Mouse (Mus musculus) heart, embryonic 14.5 days (tissue): ENCODE measurements around the gene Art5. TPM values are rescaled to one million over a fixed set of nuclear protein-coding genes. Genes with fewer than 3 reads are reported as not detected.

ENCODE experiments used
- ATAC-seq: fragments of 200-750 bp; cut with Nextera tagmentation; 2 replicates; pipeline ENCODE4 v1.8.0; 2017; ENCODE audit warnings: low read depth, moderate TSS enrichment; ENCODE audit not compliant: insufficient number of reproducible peaks, insufficient read depth, low FRiP score
- H3K27ac ChIP-seq, 2 experiments: fragments of 200-500 bp in 1 of 2; fragments of 300-500 bp in 1 of 2; sonication (generic) in 1 of 2; replicated peaks in 1 of 2; 2 replicates each; pipeline ENCODE4 v1.5.1; 2012 to 2014; ENCODE audit warnings: low read depth in 2 of 2, low read length in 2 of 2, control low read depth in 1 of 2, mild to moderate bottlenecking in 1 of 2, mixed read lengths in 1 of 2; ENCODE audit not compliant: control insufficient read depth in 1 of 2, insufficient read depth in 1 of 2
- H3K27me3 ChIP-seq: fragments of 300-500 bp; sonication (generic); 2 replicates; pipeline ENCODE4 v1.6.1; 2014; ENCODE audit warnings: mild to moderate bottlenecking, low read length, control low read depth; ENCODE audit not compliant: control insufficient read depth, insufficient read depth
- H3K36me3 ChIP-seq: fragments of 300-500 bp; sonication (generic); 2 replicates; pipeline ENCODE4 v1.6.1; 2014; ENCODE audit warnings: mild to moderate bottlenecking, control low read depth, low read length, mixed read lengths; ENCODE audit not compliant: control insufficient read depth, insufficient read depth
- H3K4me1 ChIP-seq, 2 experiments: fragments of 200-500 bp in 1 of 2; fragments of 300-500 bp in 1 of 2; sonication (generic) in 1 of 2; 2 replicates each; pipeline ENCODE4 v1.6.1; 2012 to 2014; ENCODE audit warnings: low read length in 2 of 2, control low read depth in 1 of 2, mixed read lengths in 1 of 2; ENCODE audit not compliant: control insufficient read depth in 2 of 2, insufficient read depth in 2 of 2
- H3K4me2 ChIP-seq: fragments of 300-500 bp; sonication (generic); 2 replicates; pipeline ENCODE4 v1.6.1; 2014; ENCODE audit warnings: mild to moderate bottlenecking, low read length
- H3K4me3 ChIP-seq, 2 experiments: fragments of 200-500 bp in 1 of 2; fragments of 300-500 bp in 1 of 2; sonication (generic) in 1 of 2; 2 replicates each; pipeline ENCODE4 v1.5.1; 2012 to 2014; ENCODE audit warnings: low read length in 2 of 2, mild to moderate bottlenecking in 2 of 2, control low read depth in 1 of 2, low read depth in 1 of 2, moderate library complexity in 1 of 2; ENCODE audit not compliant: control insufficient read depth in 1 of 2, insufficient read depth in 1 of 2
- H3K9ac ChIP-seq: fragments of 300-500 bp; sonication (generic); 2 replicates; pipeline ENCODE4 v1.6.1; 2014; ENCODE audit warnings: mild to moderate bottlenecking, low read length
- H3K9me3 ChIP-seq: fragments of 300-500 bp; sonication (generic); 2 replicates; pipeline ENCODE4 v1.6.1; 2016; ENCODE audit warnings: low read length, control low read depth; ENCODE audit not compliant: control insufficient read depth
- WGBS: fragments of 180-500 bp; shearing (Covaris S2); extraction: QIAGEN DNeasy Blood & Tissue Kit; methylation state at CpG from one replicate; pipeline ENCODE4 v1.1.7; 2014; 5-methylcytosine and 5-hydroxymethylcytosine counted together
- polyA plus RNA-seq: library from polyadenylated mRNA; unstranded; fragments of >200 nt; fragmentation: Nextera tagmentation; extraction: Ambion mirVana; gene quantifications from 2 replicates; pipeline ENCODE4 v1.2.1, GENCODE M21; 2014

Gene Art5
- polyA plus RNA-seq, result 1.3 and 1.6 TPM in 2 replicates

DNA sequence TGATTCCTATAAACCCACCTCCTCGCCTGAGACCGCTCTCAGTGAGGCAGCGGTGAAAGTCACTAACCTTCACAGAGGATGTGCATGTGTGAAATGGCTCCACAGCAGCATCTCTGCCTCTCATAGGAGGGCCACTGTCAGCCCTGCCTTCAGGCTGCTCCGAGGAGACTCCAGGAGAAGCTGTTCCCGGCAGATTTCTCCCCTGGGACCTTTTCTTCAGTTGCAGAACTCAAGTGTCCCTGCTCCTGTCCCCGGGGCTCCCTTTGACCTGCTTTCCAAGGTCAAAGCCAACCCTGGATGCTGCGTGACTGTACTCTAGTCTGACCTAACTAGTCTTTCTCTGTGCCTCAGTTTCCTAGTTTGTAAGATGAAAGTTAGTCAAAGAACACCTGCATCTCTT lies at the start of gene Art5:
Gene Art5 (minus strand): TSS at position 319 of the 400 bp plus-strand sequence.
- Histone ChIP-seq H3K4me3 (no peak within 1 kb of the TSS), H3K9me3 (no peaks in the 10 kb centered on the region), H3K27ac (no peak within 1 kb of the TSS), H3K36me3 (no peaks in the 10 kb centered on the region), H3K27me3 (no peaks in the 10 kb centered on the region), H3K4me2 (no peak within 1 kb of the TSS), H3K4me1 (peaks cover 9 to 10% of the 10 kb centered on the region in 2 experiments; a peak in 2 of 4 replicates), H3K9ac (no peak within 1 kb of the TSS)
- WGBS, result 66% methylated on average over 7 of the region's 7 CpGs
- ATAC-seq, result no peak

DNA sequence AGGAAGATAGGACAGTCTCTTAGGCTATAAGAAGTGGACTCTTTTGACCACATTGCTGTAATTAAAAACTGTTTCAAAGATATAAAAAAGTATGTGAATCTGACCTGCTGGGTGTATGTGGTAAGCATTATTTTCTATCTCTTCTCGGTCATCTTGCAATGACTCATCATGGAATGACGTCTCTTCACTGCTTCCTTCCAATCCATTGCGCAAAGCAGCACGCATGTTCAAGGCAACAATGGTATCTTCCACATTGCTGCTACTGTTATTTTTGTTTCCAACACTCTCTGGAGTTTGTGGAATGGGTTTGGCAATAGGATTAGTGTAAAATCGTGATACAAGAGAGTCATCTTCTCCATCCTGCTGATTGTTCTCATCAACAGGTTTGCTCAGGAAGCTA lies 44.4 kb upstream of the Art5 start:
- Histone ChIP-seq H3K27me3 (no peaks in the 10 kb centered on the region), H3K4me2 (no peak overlapping the region), H3K4me3 (no peak overlapping the region), H3K36me3 (peaks cover 95% of the 10 kb centered on the region), H3K9ac (no peak overlapping the region), H3K9me3 (no peaks in the 10 kb centered on the region), H3K4me1 (no peaks in the 10 kb centered on the region), H3K27ac (no peak overlapping the region)
- whole genome bisulfite sequencing, result 84% methylated on average over 5 of the region's 5 CpGs
- ATAC-seq, result no peak

GRCm38 (mm10) chr7:102137898-102138297 lies 28.6 kb upstream of the Art5 start:
- ATAC-seq, result no peak
- H3K27ac ChIP-seq, result no peak overlapping the region

DNA sequence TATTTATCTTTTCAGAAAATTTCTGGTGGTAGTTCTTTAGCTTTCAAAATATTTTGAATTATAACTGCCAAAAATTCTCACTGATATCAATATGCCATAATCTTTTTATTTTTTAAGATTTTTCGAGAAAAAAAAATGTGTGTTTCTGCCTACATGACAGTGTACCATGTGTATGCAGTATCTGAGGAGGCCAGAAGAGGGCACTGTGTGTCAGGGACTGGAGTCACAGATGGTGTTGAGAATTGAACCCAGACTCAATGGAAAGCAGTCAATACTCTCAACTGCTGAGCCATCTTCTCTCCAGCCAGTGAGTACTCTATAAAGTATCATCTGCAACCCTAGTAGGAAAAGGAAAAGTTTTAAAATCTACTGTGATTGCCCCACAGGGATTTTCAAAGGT lies 28.2 kb upstream of the Art5 start:
- no peaks in the 10 kb centered on the region for H3K4me1 ChIP-seq
- no peaks in the 10 kb centered on the region for H3K9me3 ChIP-seq
- peaks cover 91% of the 10 kb centered on the region for H3K36me3 ChIP-seq
- H3K27me3 ChIP-seq, result no peaks in the 10 kb centered on the region
- no peak for ATAC-seq
- no peak overlapping the region for H3K4me2 ChIP-seq
- WGBS, result 85% methylated on average over 1 of the region's 1 CpGs
- H3K9ac ChIP-seq, result no peak overlapping the region
- no peak overlapping the region for H3K4me3 ChIP-seq
- H3K27ac ChIP-seq, result no peak overlapping the region

More at GRCm38 (mm10) chr7:102137898-102138297, 28.6 kb upstream of the Art5 start:
- no peaks in the 10 kb centered on the region for H3K27me3 ChIP-seq
- H3K9ac ChIP-seq, result no peak overlapping the region
- H3K4me1 ChIP-seq, result no peaks in the 10 kb centered on the region
- H3K4me2 ChIP-seq, result no peak overlapping the region
- 97% methylated on average over 5 of the region's 5 CpGs for WGBS
- no peak overlapping the region for H3K4me3 ChIP-seq
- H3K9me3 ChIP-seq, result no peaks in the 10 kb centered on the region
- H3K36me3 ChIP-seq, result peaks cover 90% of the 10 kb centered on the region

GRCm38 (mm10) chr7:102132395-102132794 lies 23.1 kb upstream of the Art5 start:
- 88% methylated on average over 4 of the region's 4 CpGs for WGBS
- Histone ChIP-seq H3K4me3 (no peak overlapping the region), H3K9me3 (no peaks in the 10 kb centered on the region), H3K4me2 (no peak overlapping the region), H3K4me1 (no peaks in the 10 kb centered on the region), H3K36me3 (peaks cover 95% of the 10 kb centered on the region), H3K27ac (no peak overlapping the region), H3K27me3 (no peaks in the 10 kb centered on the region), H3K9ac (no peak overlapping the region)
- ATAC-seq, result no peak

DNA sequence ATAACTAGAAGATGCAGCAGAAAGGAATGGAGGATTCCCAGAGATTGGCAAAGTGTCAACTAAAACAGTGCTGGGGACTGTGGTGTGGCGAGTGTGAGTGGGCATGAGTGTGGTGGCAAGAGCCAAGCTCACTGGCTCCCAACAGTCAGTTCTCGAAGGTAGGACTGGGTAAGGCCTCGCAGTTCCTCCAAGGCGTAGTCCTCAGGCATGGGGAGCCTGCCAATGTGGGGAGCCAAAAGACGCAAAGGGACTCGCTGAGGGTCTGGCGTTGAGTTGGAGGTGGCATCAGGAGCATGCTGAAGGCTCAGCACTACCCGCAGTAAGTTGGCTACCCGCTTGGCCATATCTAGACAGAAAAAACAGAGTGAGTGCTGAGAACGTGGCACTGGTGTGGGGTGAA lies 11.0 kb upstream of the Art5 start:
- Histone ChIP-seq H3K27me3 (no peaks in the 10 kb centered on the region), H3K36me3 (peaks cover 75% of the 10 kb centered on the region), H3K9me3 (no peaks in the 10 kb centered on the region), H3K9ac (no peak overlapping the region), H3K4me3 (no peak overlapping the region), H3K4me1 (no peaks in the 10 kb centered on the region), H3K27ac (no peak overlapping the region), H3K4me2 (no peak overlapping the region)
- 95% methylated on average over 10 of the region's 10 CpGs for WGBS
- no peak for ATAC-seq

GRCm38 (mm10) chr7:102117382-102117781 lies 8.1 kb upstream of the Art5 start:
- H3K4me2 ChIP-seq, result no peak overlapping the region
- peaks cover 46% of the 10 kb centered on the region for H3K36me3 ChIP-seq
- no peaks in the 10 kb centered on the region for H3K4me1 ChIP-seq
- no peaks in the 10 kb centered on the region for H3K27me3 ChIP-seq
- H3K27ac ChIP-seq, result no peak overlapping the region
- no peaks in the 10 kb centered on the region for H3K9me3 ChIP-seq
- H3K4me3 ChIP-seq, result no peak overlapping the region
- no peak overlapping the region for H3K9ac ChIP-seq
- WGBS, result 63% methylated on average over 6 of the region's 6 CpGs
- no peak for ATAC-seq

GRCm38 (mm10) chr7:102116579-102117331 lies 7.5 kb upstream of the Art5 start, which contains the start of gene Chrna10:
TSS of gene Chrna10 (minus strand) at chr7:102116828.
- no peaks in the 10 kb centered on the region for H3K4me1 ChIP-seq
- H3K36me3 ChIP-seq, result peaks cover 40% of the 10 kb centered on the region
- no peaks in the 10 kb centered on the region for H3K27me3 ChIP-seq
- no peak within 1 kb of the TSS for H3K4me2 ChIP-seq
- H3K9me3 ChIP-seq, result no peaks in the 10 kb centered on the region
- H3K9ac ChIP-seq, result no peak within 1 kb of the TSS
- ATAC-seq, result no peak
- 25% methylated on average over 7 of the region's 7 CpGs for WGBS
- no peak within 1 kb of the TSS for H3K27ac ChIP-seq
- no peak within 1 kb of the TSS for H3K4me3 ChIP-seq
